Mouse (Mus musculus): ENCODE results near the gene Slc6a20b. TPM values are rescaled to one million over a fixed set of nuclear protein-coding genes. Genes with fewer than 3 reads are reported as not detected.

The Slc6a20b gene
- polyA plus RNA-seq, 1 experiment from 2014 or later: 0.46 TPM

DNA sequence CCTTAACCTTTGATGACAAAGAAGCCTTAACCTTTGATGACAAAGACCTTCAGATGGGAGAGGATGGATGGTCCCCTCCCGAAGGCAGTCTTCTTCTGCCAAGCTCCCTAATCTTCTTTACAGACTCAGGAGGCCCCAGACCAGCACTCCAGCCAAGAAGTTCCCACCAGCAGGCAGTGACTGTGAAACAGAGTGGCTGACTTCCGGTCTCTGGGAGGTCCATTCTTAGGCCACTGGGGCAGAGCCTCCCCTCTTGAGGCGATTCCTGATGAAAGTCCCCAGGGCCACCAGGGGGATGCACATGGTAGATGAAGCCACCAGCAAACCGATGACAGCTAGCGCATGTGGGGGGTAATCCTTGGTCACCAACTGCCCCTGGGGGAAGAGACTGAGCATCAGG is 4.4 kb upstream of the Slc6a20b start:
- Histone ChIP-seq H3K36me3 (replicated peaks) (no peaks in the 10 kb centered on the region), H3K4me1 (no peaks in the 10 kb centered on the region), H3K9ac (no peak overlapping the region), H3K9me3 (no peaks in the 10 kb centered on the region), H3K27ac (no peak overlapping the region), H3K27me3 (replicated peaks) (no peaks in the 10 kb centered on the region), H3K4me3 (no peak overlapping the region), H3K4me2 (no peak overlapping the region)
- no peak for ATAC-seq (replicated peaks)
- 70% methylated on average over 5 of the region's 5 CpGs for WGBS

GRCm38 (mm10) chr9:123632993-123633392 is 628 bp upstream of the Slc6a20b start:
- no peaks in the 10 kb centered on the region for H3K36me3 ChIP-seq (replicated peaks)
- H3K4me1 ChIP-seq: no peaks in the 10 kb centered on the region
- no peak overlapping the region for H3K27ac ChIP-seq
- no peak overlapping the region for H3K4me2 ChIP-seq
- no peak overlapping the region for H3K9ac ChIP-seq
- WGBS: 94% methylated on average over 3 of the region's 3 CpGs
- no peaks in the 10 kb centered on the region for H3K9me3 ChIP-seq
- H3K4me3 ChIP-seq: no peak overlapping the region
- ATAC-seq (replicated peaks): no peak
- no peaks in the 10 kb centered on the region for H3K27me3 ChIP-seq (replicated peaks)

DNA sequence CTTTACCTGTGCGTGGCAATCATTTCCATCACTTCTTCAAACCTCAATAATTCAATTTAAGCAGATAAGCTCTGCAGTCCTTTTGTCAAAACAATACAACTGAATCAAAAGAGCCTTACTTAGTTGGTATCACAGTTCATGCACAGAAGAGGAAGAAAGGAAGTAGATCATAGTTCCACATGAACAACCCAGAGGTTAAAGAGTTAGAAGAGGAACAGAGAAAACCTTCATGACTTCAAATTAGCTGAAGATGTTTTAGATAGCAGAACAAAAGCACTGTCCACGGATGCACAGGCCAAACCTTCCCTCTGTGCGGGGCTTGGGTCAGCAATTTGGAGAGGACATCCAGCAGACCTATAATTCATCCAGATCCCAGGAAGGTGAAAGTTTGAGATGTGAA is 699 bp downstream of the Slc6a20b start:
- WGBS: 85% methylated on average over 3 of the region's 3 CpGs
- H3K4me3 ChIP-seq: no peak overlapping the region

GRCm38 (mm10) chr9:123625821-123626220 is 6.5 kb downstream of the Slc6a20b start:
- Histone ChIP-seq H3K27ac (no peak overlapping the region), H3K36me3 (replicated peaks) (no peaks in the 10 kb centered on the region), H3K27me3 (replicated peaks) (no peaks in the 10 kb centered on the region), H3K4me2 (no peak overlapping the region), H3K9me3 (no peaks in the 10 kb centered on the region), H3K4me1 (no peaks in the 10 kb centered on the region), H3K9ac (no peak overlapping the region), H3K4me3 (no peak overlapping the region)
- no peak for ATAC-seq (replicated peaks)
- 94% methylated on average over 11 of the region's 11 CpGs for WGBS

More for the DNA sequence above, 699 bp downstream of the Slc6a20b start:
- Histone ChIP-seq H3K9ac (no peak overlapping the region), H3K27ac (no peak overlapping the region), H3K27me3 (replicated peaks) (no peaks in the 10 kb centered on the region), H3K9me3 (no peaks in the 10 kb centered on the region), H3K36me3 (replicated peaks) (no peaks in the 10 kb centered on the region), H3K4me2 (no peak overlapping the region), H3K4me1 (no peaks in the 10 kb centered on the region)
- ATAC-seq (replicated peaks): no peak

DNA sequence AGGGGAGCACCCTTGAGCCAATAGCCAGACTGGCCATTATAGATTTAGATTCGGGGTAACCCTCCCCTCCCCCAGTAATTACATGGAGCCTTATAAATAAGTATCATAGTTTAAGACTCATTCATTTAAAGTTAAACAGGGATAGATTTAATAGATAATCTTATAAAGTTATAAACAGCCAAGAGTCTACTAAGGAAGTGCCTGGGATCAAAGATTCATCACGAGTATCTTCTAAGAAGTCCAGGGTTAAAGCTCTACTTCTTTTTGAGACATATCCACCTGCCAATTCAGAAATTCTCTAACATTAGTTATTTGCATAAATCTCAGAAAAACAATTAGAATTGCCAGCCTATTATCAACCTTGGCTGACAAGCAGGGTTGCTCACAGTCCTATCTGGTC is 7.6 kb downstream of the Slc6a20b start:
- Histone ChIP-seq H3K27ac (no peak overlapping the region), H3K36me3 (replicated peaks) (no peaks in the 10 kb centered on the region), H3K4me2 (no peak overlapping the region), H3K4me1 (no peaks in the 10 kb centered on the region), H3K9me3 (no peaks in the 10 kb centered on the region), H3K9ac (no peak overlapping the region), H3K27me3 (replicated peaks) (no peaks in the 10 kb centered on the region), H3K4me3 (no peak overlapping the region)
- 88% methylated on average over 2 of the region's 2 CpGs for WGBS
- ATAC-seq (replicated peaks): no peak

DNA sequence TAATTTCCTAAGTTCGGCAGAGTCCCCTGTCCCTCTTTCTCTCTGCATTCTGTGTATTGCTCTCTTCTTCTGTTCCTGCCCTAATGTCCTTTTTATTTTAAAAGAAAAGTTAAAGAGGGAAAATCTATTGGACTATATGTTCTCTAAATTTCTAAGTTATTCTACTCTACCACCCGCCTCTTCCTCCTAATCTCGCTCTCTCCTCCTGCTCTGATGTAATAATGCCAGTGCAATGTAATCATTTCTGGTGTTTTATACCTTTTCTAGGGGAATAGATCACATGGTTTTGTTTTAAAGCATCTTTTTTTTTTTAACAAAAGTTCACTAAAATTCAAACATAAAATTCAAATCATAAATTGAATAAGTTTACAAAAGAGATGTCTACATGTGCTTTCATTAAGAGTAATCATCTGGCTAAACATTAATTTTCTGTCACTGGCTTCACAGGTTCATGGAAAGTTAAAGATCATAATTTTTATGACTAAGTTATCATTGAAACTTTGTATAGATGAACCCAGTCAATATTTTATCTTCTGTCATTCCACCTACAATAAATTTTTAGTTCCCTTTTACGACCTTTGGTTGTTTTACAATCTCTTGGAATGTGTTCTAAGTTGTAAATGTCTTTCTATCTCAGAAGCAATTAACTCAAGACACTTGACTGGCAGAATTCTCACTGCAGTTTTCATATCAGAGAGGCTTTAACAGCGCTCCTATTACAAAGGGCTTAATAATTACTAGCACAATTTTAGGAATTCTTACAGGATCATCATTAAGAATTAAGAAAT is 11.9 kb downstream of the Slc6a20b start:
- Histone ChIP-seq H3K9ac (no peak overlapping the region), H3K4me3 (no peak overlapping the region), H3K4me2 (no peak overlapping the region), H3K9me3 (no peaks in the 10 kb centered on the region), H3K4me1 (no peaks in the 10 kb centered on the region), H3K27me3 (replicated peaks) (no peaks in the 10 kb centered on the region), H3K27ac (no peak overlapping the region), H3K36me3 (replicated peaks) (no peaks in the 10 kb centered on the region)
- ATAC-seq (replicated peaks): no peak
- WGBS: 92% methylated on average over 5 of the region's 5 CpGs

- no peaks in the 10 kb centered on the region for H3K9me3 ChIP-seq
- 90% methylated on average over 1 of the region's 1 CpGs for WGBS
- H3K9ac ChIP-seq: no peak overlapping the region
- no peak for ATAC-seq (replicated peaks)
- H3K27me3 ChIP-seq (replicated peaks): no peaks in the 10 kb centered on the region
- H3K4me1 ChIP-seq: no peaks in the 10 kb centered on the region
- no peak overlapping the region for H3K4me2 ChIP-seq
- H3K36me3 ChIP-seq (replicated peaks): no peaks in the 10 kb centered on the region
- H3K27ac ChIP-seq: no peak overlapping the region
- H3K4me3 ChIP-seq: no peak overlapping the region
Measured at GRCm38 (mm10) chr9:123601529-123601928, 30.8 kb downstream of the Slc6a20b start.

DNA sequence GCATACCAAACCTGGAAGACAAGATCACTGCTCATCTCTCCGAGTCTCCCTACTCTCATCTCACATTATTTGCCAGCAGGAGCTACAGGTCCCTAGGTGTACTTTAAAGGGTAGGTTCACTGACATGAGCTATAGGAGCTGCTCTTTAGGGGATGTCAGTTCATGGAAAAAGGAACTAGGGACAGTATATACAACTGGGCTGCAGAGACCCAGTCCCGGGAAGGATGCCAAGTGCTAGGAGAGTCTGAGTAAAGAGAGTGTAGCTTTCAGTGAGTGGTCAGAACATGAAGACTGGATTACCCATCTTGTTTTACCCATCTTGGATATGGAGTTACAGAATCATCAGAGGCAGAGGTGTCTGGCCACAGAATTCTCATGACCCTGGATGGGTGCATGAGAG is 35.0 kb downstream of the Slc6a20b start:
- WGBS: 99% methylated on average over 2 of the region's 2 CpGs
- no peak overlapping the region for H3K9ac ChIP-seq
- H3K4me3 ChIP-seq: no peak overlapping the region
- no peak for ATAC-seq (replicated peaks)
- H3K4me1 ChIP-seq: no peaks in the 10 kb centered on the region
- H3K27ac ChIP-seq: no peak overlapping the region
- H3K9me3 ChIP-seq: no peaks in the 10 kb centered on the region
- H3K27me3 ChIP-seq (replicated peaks): no peaks in the 10 kb centered on the region
- H3K4me2 ChIP-seq: no peak overlapping the region
- H3K36me3 ChIP-seq (replicated peaks): peaks cover 7% of the 10 kb centered on the region; the same call in 1 of the 2 replicates

- Histone ChIP-seq H3K9ac (no peak overlapping the region), H3K9me3 (no peaks in the 10 kb centered on the region), H3K4me2 (no peak overlapping the region), H3K36me3 (replicated peaks) (peaks cover 7% of the 10 kb centered on the region; the same call in 1 of the 2 replicates), H3K4me3 (no peak overlapping the region), H3K27me3 (replicated peaks) (no peaks in the 10 kb centered on the region), H3K4me1 (no peaks in the 10 kb centered on the region), H3K27ac (no peak overlapping the region)
- ATAC-seq (replicated peaks): no peak
- 97% methylated on average over 2 of the region's 2 CpGs for WGBS
Measured at GRCm38 (mm10) chr9:123596910-123597309, 35.5 kb downstream of the Slc6a20b start.

- WGBS: 93% methylated on average over 4 of the region's 4 CpGs
- no peak for ATAC-seq (replicated peaks)
- H3K4me1 ChIP-seq: no peaks in the 10 kb centered on the region
- H3K9ac ChIP-seq: no peak overlapping the region
- no peak overlapping the region for H3K4me2 ChIP-seq
- no peak overlapping the region for H3K27ac ChIP-seq
- H3K27me3 ChIP-seq (replicated peaks): no peaks in the 10 kb centered on the region
- H3K9me3 ChIP-seq: no peaks in the 10 kb centered on the region
- H3K36me3 ChIP-seq (replicated peaks): peaks cover 10% of the 10 kb centered on the region; the same call in 1 of the 2 replicates
- no peak overlapping the region for H3K4me3 ChIP-seq
Measured at GRCm38 (mm10) chr9:123595194-123595593, 37.2 kb downstream of the Slc6a20b start.

- Histone ChIP-seq H3K9ac (no peak overlapping the region), H3K27me3 (replicated peaks) (no peaks in the 10 kb centered on the region), H3K9me3 (no peaks in the 10 kb centered on the region), H3K27ac (no peak overlapping the region), H3K4me2 (no peak overlapping the region), H3K4me1 (no peaks in the 10 kb centered on the region), H3K4me3 (no peak overlapping the region), H3K36me3 (replicated peaks) (peaks cover 20% of the 10 kb centered on the region)
- ATAC-seq (replicated peaks): no peak
- 90% methylated on average over 7 of the region's 7 CpGs for WGBS
Measured at GRCm38 (mm10) chr9:123589240-123589910, 43.0 kb downstream of the Slc6a20b start.

- ATAC-seq (replicated peaks): no peak
- no peaks in the 10 kb centered on the region for H3K9me3 ChIP-seq
- H3K9ac ChIP-seq: no peak overlapping the region
- no peaks in the 10 kb centered on the region for H3K27me3 ChIP-seq (replicated peaks)
- H3K4me2 ChIP-seq: no peak overlapping the region
- 86% methylated on average over 10 of the region's 10 CpGs for whole genome bisulfite sequencing
- H3K4me3 ChIP-seq: no peak overlapping the region
- H3K27ac ChIP-seq: no peak overlapping the region
- H3K4me1 ChIP-seq: no peaks in the 10 kb centered on the region
- no peaks in the 10 kb centered on the region; the same call in 1 of the 2 replicates for H3K36me3 ChIP-seq (replicated peaks)
Measured at GRCm38 (mm10) chr9:123577360-123578192, 54.8 kb downstream of the Slc6a20b start.
